Mouse (Mus musculus) midbrain, embryonic 15.5 days (tissue): ENCODE results near the gene Ccdc77. TPM values are rescaled to one million over a fixed set of nuclear protein-coding genes. Genes with fewer than 3 reads are reported as not detected.

ENCODE experiments used
- ATAC-seq: fragments of 200-750 bp; cut with Nextera tagmentation; replicated peaks from 2 replicates; pipeline ENCODE4 v1.8.0; 2017; ENCODE audit warnings: moderate TSS enrichment
- H3K27ac ChIP-seq: fragments of 300-500 bp; sonication (generic); 2 replicates; pipeline ENCODE4 v1.5.1; 2015; ENCODE audit warnings: mild to moderate bottlenecking, inconsistent platforms
- H3K27me3 ChIP-seq: fragments of 300-500 bp; sonication (generic); replicated peaks from 2 replicates; pipeline ENCODE4 v1.6.1; 2015; ENCODE audit warnings: inconsistent platforms
- H3K36me3 ChIP-seq: fragments of 300-500 bp; sonication (generic); replicated peaks from 2 replicates; pipeline ENCODE4 v1.6.1; 2015; ENCODE audit warnings: inconsistent platforms
- H3K4me1 ChIP-seq: fragments of 300-500 bp; sonication (generic); 2 replicates; pipeline ENCODE4 v1.6.1; 2015; ENCODE audit warnings: inconsistent platforms
- H3K4me2 ChIP-seq: fragments of 300-500 bp; sonication (generic); 2 replicates; pipeline ENCODE4 v1.6.1; 2015; ENCODE audit warnings: inconsistent platforms, mild to moderate bottlenecking, moderate library complexity
- H3K4me3 ChIP-seq: fragments of 300-500 bp; sonication (generic); 2 replicates; pipeline ENCODE4 v1.5.1; 2015; ENCODE audit warnings: mild to moderate bottlenecking, inconsistent platforms
- H3K9ac ChIP-seq: fragments of 300-500 bp; sonication (generic); 2 replicates; pipeline ENCODE4 v1.6.1; 2015; ENCODE audit warnings: mild to moderate bottlenecking, inconsistent platforms
- H3K9me3 ChIP-seq: fragments of 300-500 bp; sonication (generic); 2 replicates; pipeline ENCODE4 v1.6.1; 2016; ENCODE audit warnings: inconsistent platforms
- WGBS: fragments of 180-500 bp; shearing (Covaris S2); methylation state at CpG from one replicate; pipeline ENCODE4 v1.1.7; 2015; ENCODE audit warnings: mixed read lengths; 5-methylcytosine and 5-hydroxymethylcytosine counted together
- polyA plus RNA-seq: library from polyadenylated mRNA; unstranded; fragments of >200 nt; fragmentation: Nextera tagmentation; extraction: Ambion mirVana; gene quantifications from 2 replicates; pipeline ENCODE4 v1.2.1, GENCODE M21; 2015

Ccdc77 gene
- polyA plus RNA-seq, 1 experiment from 2014 or later: 11.0 TPM

DNA sequence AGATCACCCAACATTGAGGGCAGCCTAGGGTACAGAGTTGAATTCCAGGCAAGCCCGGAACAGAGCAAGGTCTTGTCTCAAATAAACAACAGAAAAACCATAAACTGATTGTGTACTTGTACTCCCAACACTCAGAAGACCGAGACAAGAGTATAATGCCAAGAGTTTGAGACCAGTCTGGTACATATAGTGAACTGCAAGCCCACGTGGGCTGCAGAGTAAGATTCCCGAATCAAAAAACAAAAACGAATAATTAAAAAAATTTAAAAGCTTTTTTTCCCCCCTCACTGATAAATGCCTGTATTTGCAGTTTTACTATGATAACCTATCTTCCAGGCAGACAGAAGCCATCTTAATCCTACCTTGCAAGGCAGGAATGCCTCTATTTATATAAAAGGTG, 7.7 kb downstream of the Ccdc77 start:
- H3K9ac ChIP-seq: peak overlapping the region; percentile 35; the same call in 1 of the 2 replicates
- peaks cover 7% of the 10 kb centered on the region for H3K4me1 ChIP-seq
- H3K27ac ChIP-seq: no peak overlapping the region
- peak overlapping the region; percentile 87 for H3K4me2 ChIP-seq
- ATAC-seq: no peak
- H3K36me3 ChIP-seq: no peaks in the 10 kb centered on the region; the same call in 1 of the 2 replicates
- H3K27me3 ChIP-seq: no peaks in the 10 kb centered on the region
- 43% methylated on average over 5 of the region's 5 CpGs for WGBS
- no peaks in the 10 kb centered on the region for H3K9me3 ChIP-seq
- H3K4me3 ChIP-seq: peak overlapping the region; percentile 52

DNA sequence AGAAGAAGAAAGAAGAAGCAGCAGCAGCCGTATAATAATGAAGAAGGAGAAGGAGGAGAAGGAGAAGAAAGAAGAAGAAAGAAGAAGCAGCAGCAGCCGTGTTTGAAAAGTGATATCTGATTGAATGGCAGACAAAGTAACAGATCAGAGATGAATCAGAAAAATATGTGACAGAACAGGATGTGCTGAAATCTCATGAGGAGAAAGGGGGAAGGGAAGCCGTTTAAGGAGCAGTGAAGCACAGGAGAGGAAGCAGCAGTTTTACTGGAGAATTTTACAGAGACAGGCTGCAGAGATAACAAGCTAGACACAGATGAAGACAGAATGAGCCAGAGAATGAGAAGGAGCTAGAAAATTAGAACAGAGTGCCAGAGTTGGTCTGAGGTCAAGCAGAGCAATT, 15.2 kb downstream of the Ccdc77 start:
- H3K4me1 ChIP-seq: no peaks in the 10 kb centered on the region
- H3K4me3 ChIP-seq: no peak overlapping the region
- 95% methylated on average over 3 of the region's 3 CpGs for WGBS
- no peaks in the 10 kb centered on the region for H3K9me3 ChIP-seq
- no peak overlapping the region for H3K27ac ChIP-seq
- no peak overlapping the region for H3K9ac ChIP-seq
- H3K4me2 ChIP-seq: no peak overlapping the region
- H3K27me3 ChIP-seq: no peaks in the 10 kb centered on the region
- ATAC-seq: no peak
- peaks cover 15% of the 10 kb centered on the region for H3K36me3 ChIP-seq

DNA sequence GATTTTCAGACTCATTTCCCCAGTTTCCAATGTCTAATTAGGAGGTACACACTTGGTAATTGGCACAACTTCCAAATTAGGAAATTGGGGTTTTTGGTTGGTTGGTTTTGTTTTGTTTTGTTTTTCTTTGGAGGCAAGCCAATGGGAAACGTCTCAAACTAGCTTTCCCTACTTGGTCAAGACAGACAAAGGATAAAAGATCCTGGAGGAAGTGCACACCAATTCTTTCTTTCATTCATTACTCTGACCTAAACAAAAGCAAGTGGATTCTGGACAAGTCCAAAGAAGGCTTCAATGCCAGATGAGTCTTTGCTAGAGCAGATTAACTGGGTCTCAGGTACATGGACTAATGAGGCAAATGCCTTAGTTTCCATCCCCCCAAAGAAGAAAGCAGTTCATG, 20.2 kb downstream of the Ccdc77 start:
- Histone ChIP-seq H3K9me3 (no peaks in the 10 kb centered on the region), H3K36me3 (peaks cover 13% of the 10 kb centered on the region), H3K4me1 (no peaks in the 10 kb centered on the region), H3K9ac (no peak overlapping the region), H3K27ac (no peak overlapping the region), H3K4me2 (no peak overlapping the region), H3K27me3 (no peaks in the 10 kb centered on the region), H3K4me3 (no peak overlapping the region)
- WGBS: 54% methylated on average over 1 of the region's 1 CpGs
- ATAC-seq: no peak

DNA sequence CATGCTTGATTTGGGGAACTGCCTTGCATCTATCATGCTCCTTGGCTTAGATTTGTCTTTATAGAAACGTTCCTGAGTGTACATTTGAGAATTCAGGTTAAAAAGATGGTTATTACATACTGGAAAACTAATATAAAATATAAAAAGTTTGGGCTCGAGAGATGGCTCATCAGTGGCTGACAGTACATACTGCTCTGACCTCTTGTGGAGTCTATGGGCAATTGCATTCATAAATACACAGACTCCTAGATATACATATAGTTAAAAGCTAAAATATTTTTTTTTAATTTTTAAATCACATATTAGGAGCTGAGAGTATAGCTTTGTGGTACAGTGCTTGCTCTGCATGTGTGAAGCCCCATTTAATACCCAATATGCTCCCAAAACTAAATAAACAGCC, 31.8 kb downstream of the Ccdc77 start:
- Histone ChIP-seq H3K9me3 (no peaks in the 10 kb centered on the region), H3K4me3 (no peak overlapping the region), H3K36me3 (0 out of 2 replicates have a peak, but pooled peaks cover 12% of the 10 kb centered on the region), H3K4me1 (no peaks in the 10 kb centered on the region), H3K9ac (no peak overlapping the region), H3K27ac (no peak overlapping the region), H3K4me2 (no peak overlapping the region), H3K27me3 (no peaks in the 10 kb centered on the region)
- ATAC-seq: no peak
- WGBS: 83% methylated on average over 2 of the region's 2 CpGs

DNA sequence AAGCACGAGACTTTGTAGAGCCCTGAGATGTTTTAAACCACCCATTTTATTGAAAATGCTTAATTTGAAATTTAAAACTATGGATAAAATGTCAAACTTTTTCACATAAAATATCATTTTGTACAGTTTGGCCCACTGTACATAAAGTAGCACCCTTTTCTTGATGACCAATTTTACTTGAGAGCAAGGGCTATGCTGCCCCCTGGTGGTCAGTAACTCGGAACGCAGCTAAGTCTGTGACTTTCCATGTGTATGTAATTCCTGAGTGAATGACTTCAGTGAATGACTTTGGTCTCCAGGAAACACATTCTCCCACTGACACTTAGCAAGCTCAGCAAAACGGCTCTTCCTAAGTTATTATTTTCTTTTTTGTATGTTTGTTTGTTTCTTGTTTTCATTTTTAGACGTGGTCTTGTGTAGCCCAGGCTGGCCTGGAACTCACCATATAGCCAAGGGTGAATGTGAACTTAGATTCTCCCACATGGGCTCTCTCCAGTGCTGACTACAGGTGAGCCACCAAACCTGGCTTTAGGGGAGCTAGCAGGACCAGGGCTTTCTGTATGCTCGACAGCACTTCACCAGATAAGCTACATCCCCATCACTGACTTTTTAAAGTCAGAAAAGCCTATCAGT, 39.8 kb downstream of the Ccdc77 start:
- Histone ChIP-seq H3K9me3 (no peaks in the 10 kb centered on the region), H3K9ac (no peak overlapping the region), H3K27ac (no peak overlapping the region), H3K36me3 (0 out of 2 replicates have a peak, but pooled peaks cover 5% of the 10 kb centered on the region), H3K4me1 (no peaks in the 10 kb centered on the region), H3K27me3 (no peaks in the 10 kb centered on the region), H3K4me2 (no peak overlapping the region), H3K4me3 (no peak overlapping the region)
- WGBS: 31% methylated on average over 6 of the region's 6 CpGs
- no peak for ATAC-seq

DNA sequence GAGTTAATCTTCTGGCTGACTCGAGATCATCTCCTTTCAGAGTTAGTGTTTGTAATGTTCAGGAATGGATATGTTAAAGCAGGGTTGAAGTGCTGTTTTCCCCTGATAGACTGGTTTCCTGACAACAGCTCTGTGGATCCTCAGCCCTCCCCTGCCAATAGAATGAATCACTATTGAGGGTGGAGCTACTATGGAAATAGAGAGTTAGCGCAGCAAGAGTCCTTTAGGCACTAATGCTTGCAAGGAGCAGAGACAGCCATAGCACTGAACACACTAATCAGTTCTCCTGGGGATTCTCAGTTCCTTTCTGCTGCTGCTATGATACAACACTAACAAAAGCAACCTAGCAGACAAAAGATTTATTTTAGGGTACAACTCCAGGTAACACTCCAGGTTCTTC, 43.8 kb downstream of the Ccdc77 start:
- 65% methylated on average over 2 of the region's 2 CpGs for WGBS
- H3K27ac ChIP-seq: no peak overlapping the region
- no peaks in the 10 kb centered on the region for H3K4me1 ChIP-seq
- H3K4me2 ChIP-seq: no peak overlapping the region
- no peak overlapping the region for H3K4me3 ChIP-seq
- no peak for ATAC-seq
- no peaks in the 10 kb centered on the region for H3K9me3 ChIP-seq
- no peak overlapping the region for H3K9ac ChIP-seq
- H3K27me3 ChIP-seq: no peaks in the 10 kb centered on the region
- H3K36me3 ChIP-seq: no peaks in the 10 kb centered on the region

DNA sequence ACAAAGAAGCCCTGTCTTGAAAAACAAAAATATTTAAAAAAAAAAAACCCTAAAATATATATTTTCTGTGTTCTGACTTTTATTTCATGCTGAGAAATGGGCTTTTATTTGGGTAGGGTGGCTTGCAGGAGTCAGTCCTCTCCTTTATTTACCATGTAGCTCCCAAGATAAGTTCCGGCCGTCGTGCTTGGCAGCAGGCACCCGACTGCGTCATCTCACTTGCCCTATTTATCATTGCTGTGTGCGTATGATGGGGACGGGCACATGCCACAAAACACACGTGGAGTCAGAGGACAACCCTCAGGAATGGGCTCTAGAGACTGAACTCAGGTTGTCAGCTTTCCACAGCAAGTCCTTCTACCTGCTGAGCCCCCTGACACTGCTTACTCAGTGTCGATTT, 45.0 kb downstream of the Ccdc77 start:
- no peak overlapping the region for H3K9ac ChIP-seq
- ATAC-seq: no peak
- no peak overlapping the region for H3K4me3 ChIP-seq
- no peaks in the 10 kb centered on the region for H3K4me1 ChIP-seq
- H3K27ac ChIP-seq: no peak overlapping the region
- WGBS: 94% methylated on average over 9 of the region's 9 CpGs
- no peaks in the 10 kb centered on the region for H3K27me3 ChIP-seq
- H3K4me2 ChIP-seq: no peak overlapping the region
- H3K36me3 ChIP-seq: no peaks in the 10 kb centered on the region
- no peaks in the 10 kb centered on the region for H3K9me3 ChIP-seq

DNA sequence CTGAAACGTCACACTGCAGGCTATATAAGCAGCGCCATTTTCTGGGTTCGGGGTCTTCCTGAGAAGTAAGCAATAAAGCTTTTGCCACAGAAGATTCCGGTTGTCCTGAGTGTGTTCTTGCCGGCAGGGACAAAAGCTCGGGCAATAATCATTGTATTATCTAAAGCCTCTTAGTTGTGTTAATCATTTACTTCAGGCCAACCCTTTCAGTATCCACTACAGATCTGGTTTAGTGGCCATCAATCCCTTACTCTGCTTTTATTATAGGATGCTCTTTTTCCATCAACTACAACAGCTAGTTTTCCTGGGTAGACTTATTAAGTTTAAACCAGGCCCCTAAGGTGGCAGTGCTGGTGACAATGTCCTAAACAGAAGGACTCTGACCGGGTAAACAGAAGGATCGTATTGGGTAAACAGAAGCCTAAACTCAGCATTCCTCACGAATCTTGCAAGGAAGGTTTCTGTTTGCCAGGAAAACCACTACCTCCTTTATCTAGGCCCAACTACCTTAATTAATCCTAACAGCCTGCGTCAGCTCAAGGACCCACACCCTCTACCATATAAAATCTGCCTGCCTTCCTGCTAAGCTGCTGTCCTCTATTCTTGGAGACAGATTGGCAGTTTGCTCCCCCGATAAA, 45.8 kb downstream of the Ccdc77 start:
- 78% methylated on average over 11 of the region's 11 CpGs for WGBS
- no peaks in the 10 kb centered on the region for H3K36me3 ChIP-seq

DNA sequence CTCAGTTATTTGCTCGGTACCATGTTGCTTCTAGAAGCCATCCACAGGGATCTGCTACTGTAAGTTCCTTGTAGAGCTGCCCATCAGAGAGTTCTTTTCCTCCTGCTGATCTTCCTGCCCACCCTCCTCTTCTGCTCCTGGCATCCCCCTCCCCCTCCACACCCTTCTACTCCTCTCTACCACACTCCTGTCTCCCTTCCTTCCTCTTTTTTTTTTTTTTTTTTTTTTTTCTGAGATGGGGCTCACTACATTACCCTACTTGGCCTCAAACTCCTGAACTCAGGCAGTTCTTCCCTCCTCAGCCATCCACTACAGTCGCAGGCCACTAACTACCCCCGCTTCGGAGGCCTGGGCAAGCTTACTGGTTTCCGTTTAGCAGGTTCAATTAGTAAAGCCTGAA, 51.7 kb downstream of the Ccdc77 start:
- H3K9ac ChIP-seq: no peak overlapping the region
- H3K27ac ChIP-seq: no peak overlapping the region
- no peaks in the 10 kb centered on the region for H3K4me1 ChIP-seq
- ATAC-seq: no peak
- no peak overlapping the region for H3K4me3 ChIP-seq
- H3K4me2 ChIP-seq: no peak overlapping the region
- no peaks in the 10 kb centered on the region for H3K36me3 ChIP-seq
- 86% methylated on average over 5 of the region's 5 CpGs for WGBS
- no peaks in the 10 kb centered on the region for H3K9me3 ChIP-seq
- no peaks in the 10 kb centered on the region for H3K27me3 ChIP-seq

More for the DNA sequence above, 45.8 kb downstream of the Ccdc77 start:
- Histone ChIP-seq H3K4me2 (no peak overlapping the region), H3K27ac (no peak overlapping the region), H3K9me3 (no peaks in the 10 kb centered on the region), H3K4me1 (no peaks in the 10 kb centered on the region), H3K9ac (no peak overlapping the region), H3K27me3 (no peaks in the 10 kb centered on the region), H3K4me3 (no peak overlapping the region)
- ATAC-seq: no peak

DNA sequence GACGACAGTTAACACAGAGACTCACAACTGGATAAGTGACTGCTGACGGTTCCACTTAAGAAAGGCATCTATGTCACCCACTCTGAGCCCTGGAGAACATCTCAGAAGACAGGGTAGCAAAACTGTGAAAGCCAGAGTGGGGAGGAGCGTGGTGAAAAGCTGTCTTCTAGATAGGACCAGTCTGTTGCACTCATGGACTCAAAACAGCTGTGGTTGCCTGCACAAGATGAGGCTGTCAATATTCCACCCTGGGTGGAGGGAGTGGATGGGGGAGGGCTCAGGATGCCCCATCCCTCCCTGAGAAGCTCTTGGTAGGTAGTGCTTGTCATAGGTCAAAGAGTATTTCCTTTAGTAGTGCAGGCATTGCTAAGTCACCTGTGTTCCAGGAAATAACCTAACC, 54.4 kb downstream of the Ccdc77 start:
- Histone ChIP-seq H3K4me2 (no peak overlapping the region), H3K27ac (no peak overlapping the region), H3K36me3 (no peaks in the 10 kb centered on the region), H3K9ac (no peak overlapping the region), H3K4me3 (no peak overlapping the region), H3K27me3 (no peaks in the 10 kb centered on the region), H3K4me1 (no peaks in the 10 kb centered on the region), H3K9me3 (no peaks in the 10 kb centered on the region)
- WGBS: 69% methylated on average over 3 of the region's 3 CpGs
- ATAC-seq: no peak

DNA sequence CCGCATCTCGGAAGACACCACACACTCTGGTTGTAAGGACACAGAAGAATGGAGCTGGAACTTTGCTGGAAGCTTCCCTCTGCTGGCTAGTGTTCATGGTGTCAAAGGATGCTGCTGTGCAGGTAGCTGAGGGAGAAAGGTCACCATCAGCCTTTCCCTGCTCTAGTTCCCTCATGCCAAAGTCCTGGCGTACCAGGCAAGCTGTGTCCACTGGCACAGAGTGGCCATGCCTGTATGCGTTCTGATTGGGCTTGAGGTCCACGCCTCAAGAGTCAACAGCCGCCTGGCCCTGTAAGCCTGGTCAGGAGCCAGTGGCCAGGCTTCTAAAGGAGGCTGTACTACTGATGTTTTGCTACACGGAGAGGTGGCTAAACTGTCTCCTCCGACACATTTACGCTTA, 54.8 kb downstream of the Ccdc77 start:
- no peaks in the 10 kb centered on the region for H3K9me3 ChIP-seq
- H3K4me1 ChIP-seq: no peaks in the 10 kb centered on the region
- H3K4me3 ChIP-seq: no peak overlapping the region
- no peaks in the 10 kb centered on the region for H3K36me3 ChIP-seq
- no peak overlapping the region for H3K9ac ChIP-seq
- H3K27me3 ChIP-seq: no peaks in the 10 kb centered on the region
- no peak for ATAC-seq
- 76% methylated on average over 9 of the region's 9 CpGs for WGBS
- no peak overlapping the region for H3K4me2 ChIP-seq
- H3K27ac ChIP-seq: no peak overlapping the region

DNA sequence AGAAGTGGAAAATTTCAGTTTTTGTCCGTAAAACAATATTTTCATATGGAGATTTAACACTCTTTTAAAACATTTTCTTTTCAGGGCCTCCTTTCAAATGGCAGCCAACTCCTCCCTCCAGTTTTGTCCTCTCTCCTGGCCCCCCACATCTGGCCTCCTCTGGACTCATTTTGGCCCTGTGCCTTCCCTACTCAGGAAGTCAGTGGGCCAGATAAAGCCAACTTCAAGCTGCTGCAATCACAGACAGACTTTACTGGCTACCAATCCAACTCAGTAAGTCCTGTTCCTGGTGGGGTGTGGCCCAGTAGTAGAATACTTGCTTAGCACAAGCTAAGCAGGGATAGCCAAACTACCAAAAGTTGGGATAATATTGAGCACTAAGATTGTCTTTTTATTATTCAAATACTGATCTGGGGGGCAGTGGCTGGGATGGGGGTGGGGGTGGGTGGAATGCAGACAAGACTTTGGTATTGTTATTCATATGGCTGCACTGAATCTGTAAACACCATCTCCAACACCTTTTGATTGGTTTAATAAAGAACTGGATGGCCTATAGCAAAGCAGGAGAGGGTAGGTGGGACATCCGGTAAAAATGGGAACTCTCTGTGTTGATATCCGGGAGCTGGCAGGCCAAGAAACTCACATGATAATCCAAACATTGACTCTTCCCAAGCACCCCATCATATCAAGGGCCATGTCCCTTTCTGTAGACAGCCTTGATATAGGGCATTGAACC, 57.1 kb downstream of the Ccdc77 start:
- H3K27me3 ChIP-seq: no peaks in the 10 kb centered on the region
- H3K36me3 ChIP-seq: no peaks in the 10 kb centered on the region
- H3K4me1 ChIP-seq: no peaks in the 10 kb centered on the region
- no peak overlapping the region for H3K4me2 ChIP-seq
- H3K9ac ChIP-seq: no peak overlapping the region
- no peak for ATAC-seq
- no peak overlapping the region for H3K4me3 ChIP-seq
- WGBS: 84% methylated on average over 3 of the region's 3 CpGs
- H3K27ac ChIP-seq: no peak overlapping the region
- no peaks in the 10 kb centered on the region for H3K9me3 ChIP-seq
